Mouse (Mus musculus): ENCODE measurements around the gene Zfp598. TPM values are rescaled to one million over a fixed set of nuclear protein-coding genes. Genes with fewer than 3 reads are reported as not detected.

Zfp598 gene
- polyA plus RNA-seq, 1 experiment, result 45.4 TPM

- H3K27me3 ChIP-seq (ENCODE audit: control insufficient read depth, insufficient read depth, low read length), result no peaks in the 10 kb centered on the region
- H3K4me3 ChIP-seq (ENCODE audit: control insufficient read depth, low read depth, low read length), result no peak overlapping the region
- H3K4me1 ChIP-seq (ENCODE audit: control insufficient read depth, insufficient read depth, low read length), result peaks cover 15% of the 10 kb centered on the region
- TF ChIP-seq CTCF (IDR thresholded peaks at IDR 0.05; ENCODE audit: control insufficient read depth, insufficient read depth, insufficient replicate concordance, low read depth, low read length) (no peak), POLR2A (IDR thresholded peaks at IDR 0.05; ENCODE audit: control insufficient read depth, low read depth, low read length) (no peak)
- no peaks in the 10 kb centered on the region for H3K36me3 ChIP-seq (ENCODE audit: control insufficient read depth, insufficient read depth, low read length)
- no peak overlapping the region for H3K27ac ChIP-seq (ENCODE audit: control insufficient read depth, insufficient read depth, low read depth, low read length)
These were observed 22.0 kb upstream of the Zfp598 start for GRCm38 (mm10) chr17:24647493-24647892.

- H3K27me3 ChIP-seq (ENCODE audit: control insufficient read depth, insufficient read depth, low read length), result no peaks in the 10 kb centered on the region
- H3K36me3 ChIP-seq (ENCODE audit: control insufficient read depth, insufficient read depth, low read length), result no peaks in the 10 kb centered on the region
- peaks cover 17% of the 10 kb centered on the region for H3K4me1 ChIP-seq (ENCODE audit: control insufficient read depth, insufficient read depth, low read length)
- peak overlapping the region; percentile 1; the same call in 1 of the 2 replicates for H3K4me3 ChIP-seq (ENCODE audit: control insufficient read depth, low read depth, low read length)
- H3K27ac ChIP-seq (ENCODE audit: control insufficient read depth, insufficient read depth, low read depth, low read length), result no peak overlapping the region
- TF ChIP-seq CTCF (IDR thresholded peaks at IDR 0.05; ENCODE audit: control insufficient read depth, insufficient read depth, insufficient replicate concordance, low read depth, low read length) (no peak), POLR2A (IDR thresholded peaks at IDR 0.05; ENCODE audit: control insufficient read depth, low read depth, low read length) (no peak)
These were observed 20.6 kb upstream of the Zfp598 start for GRCm38 (mm10) chr17:24648731-24649377.

- TF ChIP-seq CTCF (IDR thresholded peaks at IDR 0.05; ENCODE audit: control insufficient read depth, insufficient read depth, insufficient replicate concordance, low read depth, low read length), result no peak
- Histone ChIP-seq H3K4me1 (ENCODE audit: control insufficient read depth, insufficient read depth, low read length) (peaks cover 16% of the 10 kb centered on the region), H3K27me3 (ENCODE audit: control insufficient read depth, insufficient read depth, low read length) (no peaks in the 10 kb centered on the region)
These were observed 19.9 kb upstream of the Zfp598 start for GRCm38 (mm10) chr17:24649581-24650069.

GRCm38 (mm10) chr17:24650070-24650616, 19.3 kb upstream of the Zfp598 start, which contains the start of gene Slc9a3r2:
Gene Slc9a3r2 (minus strand): TSS chr17:24650327.
- TF ChIP-seq CTCF (IDR thresholded peaks at IDR 0.05; ENCODE audit: control insufficient read depth, insufficient read depth, insufficient replicate concordance, low read depth, low read length), result no peak
- no peak for TF ChIP-seq POLR2A (IDR thresholded peaks at IDR 0.05; ENCODE audit: control insufficient read depth, low read depth, low read length)
- Histone ChIP-seq H3K27me3 (ENCODE audit: control insufficient read depth, insufficient read depth, low read length) (no peaks in the 10 kb centered on the region), H3K4me1 (ENCODE audit: control insufficient read depth, insufficient read depth, low read length) (peaks cover 15% of the 10 kb centered on the region), H3K4me3 (ENCODE audit: control insufficient read depth, low read depth, low read length) (peak within 1 kb of the TSS; percentile 81), H3K36me3 (ENCODE audit: control insufficient read depth, insufficient read depth, low read length) (no peaks in the 10 kb centered on the region), H3K27ac (ENCODE audit: control insufficient read depth, insufficient read depth, low read depth, low read length) (peak within 1 kb of the TSS; percentile 60; the same call in 1 of the 2 replicates)

More at GRCm38 (mm10) chr17:24649581-24650069, 19.9 kb upstream of the Zfp598 start:
- no peaks in the 10 kb centered on the region for H3K36me3 ChIP-seq (ENCODE audit: control insufficient read depth, insufficient read depth, low read length)
- peak overlapping the region; percentile 81 for H3K4me3 ChIP-seq (ENCODE audit: control insufficient read depth, low read depth, low read length)
- H3K27ac ChIP-seq (ENCODE audit: control insufficient read depth, insufficient read depth, low read depth, low read length), result peak overlapping the region; percentile 60; the same call in 1 of the 2 replicates

GRCm38 (mm10) chr17:24650766-24651165, 18.7 kb upstream of the Zfp598 start:
- Histone ChIP-seq H3K27me3 (ENCODE audit: control insufficient read depth, insufficient read depth, low read length) (no peaks in the 10 kb centered on the region), H3K4me1 (ENCODE audit: control insufficient read depth, insufficient read depth, low read length) (peaks cover 11% of the 10 kb centered on the region), H3K4me3 (ENCODE audit: control insufficient read depth, low read depth, low read length) (no peak overlapping the region), H3K27ac (ENCODE audit: control insufficient read depth, insufficient read depth, low read depth, low read length) (no peak overlapping the region), H3K36me3 (ENCODE audit: control insufficient read depth, insufficient read depth, low read length) (no peaks in the 10 kb centered on the region)
- TF ChIP-seq CTCF (IDR thresholded peaks at IDR 0.05; ENCODE audit: control insufficient read depth, insufficient read depth, insufficient replicate concordance, low read depth, low read length) (no peak), POLR2A (IDR thresholded peaks at IDR 0.05; ENCODE audit: control insufficient read depth, low read depth, low read length) (no peak)

GRCm38 (mm10) chr17:24651835-24652234, 17.7 kb upstream of the Zfp598 start:
- peaks cover 12% of the 10 kb centered on the region for H3K4me1 ChIP-seq (ENCODE audit: control insufficient read depth, insufficient read depth, low read length)
- H3K4me3 ChIP-seq (ENCODE audit: control insufficient read depth, low read depth, low read length), result no peak overlapping the region
- H3K36me3 ChIP-seq (ENCODE audit: control insufficient read depth, insufficient read depth, low read length), result no peaks in the 10 kb centered on the region
- TF ChIP-seq POLR2A (IDR thresholded peaks at IDR 0.05; ENCODE audit: control insufficient read depth, low read depth, low read length) (no peak), CTCF (IDR thresholded peaks at IDR 0.05; ENCODE audit: control insufficient read depth, insufficient read depth, insufficient replicate concordance, low read depth, low read length) (no peak)
- H3K27ac ChIP-seq (ENCODE audit: control insufficient read depth, insufficient read depth, low read depth, low read length), result no peak overlapping the region
- H3K27me3 ChIP-seq (ENCODE audit: control insufficient read depth, insufficient read depth, low read length), result no peaks in the 10 kb centered on the region

GRCm38 (mm10) chr17:24653967-24654710, 15.3 kb upstream of the Zfp598 start:
- no peaks in the 10 kb centered on the region for H3K27me3 ChIP-seq (ENCODE audit: control insufficient read depth, insufficient read depth, low read length)
- H3K4me1 ChIP-seq (ENCODE audit: control insufficient read depth, insufficient read depth, low read length), result peaks cover 25% of the 10 kb centered on the region
- TF ChIP-seq POLR2A (IDR thresholded peaks at IDR 0.05; ENCODE audit: control insufficient read depth, low read depth, low read length), result no peak
- TF ChIP-seq CTCF (IDR thresholded peaks at IDR 0.05; ENCODE audit: control insufficient read depth, insufficient read depth, insufficient replicate concordance, low read depth, low read length), result peak; percentile 99
- peak overlapping the region; percentile 55 for H3K4me3 ChIP-seq (ENCODE audit: control insufficient read depth, low read depth, low read length)
- H3K27ac ChIP-seq (ENCODE audit: control insufficient read depth, insufficient read depth, low read depth, low read length), result no peak overlapping the region
- no peaks in the 10 kb centered on the region for H3K36me3 ChIP-seq (ENCODE audit: control insufficient read depth, insufficient read depth, low read length)

All from testis, adult 2 months (tissue).